Mouse (Mus musculus): ENCODE measurements at regions not wholly inside any gene's neighbourhood (a gene's known extent, or its start where the extent isn't known, plus 50 kb on each side); places are given as distances from the start of the nearest gene placed in this dataset.

DNA sequence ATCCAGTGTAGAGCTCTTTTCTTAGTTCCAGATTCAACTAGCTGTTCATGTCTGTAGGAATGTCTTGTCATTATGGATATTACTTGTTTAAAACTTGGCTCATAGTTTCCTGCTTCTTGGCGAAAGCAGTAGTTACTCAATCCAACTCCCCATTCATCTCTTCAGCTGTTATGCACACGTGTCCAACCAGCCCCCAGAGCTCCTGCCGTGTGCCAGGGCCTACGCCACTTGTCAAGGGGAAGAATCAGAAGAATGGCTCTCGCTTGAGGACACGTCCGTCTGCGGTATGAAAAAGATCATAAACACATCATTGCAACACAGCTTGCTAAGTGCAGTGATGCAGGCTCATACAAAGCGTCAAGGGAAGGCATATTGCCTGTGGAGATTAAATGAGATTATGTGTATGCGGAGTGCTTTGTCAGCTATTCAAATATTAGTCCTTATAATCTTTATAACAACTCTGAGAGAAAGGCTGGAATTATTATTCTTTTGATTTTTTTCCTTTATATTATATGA, 223.0 kb upstream of the Chd6 start:
- Histone ChIP-seq H3K4me1 (ENCODE audit: control insufficient read depth, insufficient read depth, low read length) (0 out of 2 replicates have a peak, but pooled peaks cover 2% of the 10 kb centered on the region), H3K36me3 (ENCODE audit: control insufficient read depth, insufficient read depth, low read length) (no peaks in the 10 kb centered on the region), H3K4me2 (ENCODE audit: low read depth, low read length) (no peak overlapping the region), H3K4me3 (replicated peaks; ENCODE audit: low read length) (no peak overlapping the region), H3K9me3 (replicated peaks; ENCODE audit: control insufficient read depth, low read length) (no peaks in the 10 kb centered on the region), H3K27me3 (ENCODE audit: control insufficient read depth, insufficient read depth, low read length) (no peaks in the 10 kb centered on the region), H3K27ac (ENCODE audit: low read length) (no peak overlapping the region), H3K9ac (ENCODE audit: low read length) (no peak overlapping the region)
- WGBS: 65% methylated on average over 10 of the region's 10 CpGs
- 0 out of 2 replicates have a peak, but pooled peaks have one; percentile 37 for ATAC-seq (ENCODE audit: insufficient read depth, low FRiP score)

DNA sequence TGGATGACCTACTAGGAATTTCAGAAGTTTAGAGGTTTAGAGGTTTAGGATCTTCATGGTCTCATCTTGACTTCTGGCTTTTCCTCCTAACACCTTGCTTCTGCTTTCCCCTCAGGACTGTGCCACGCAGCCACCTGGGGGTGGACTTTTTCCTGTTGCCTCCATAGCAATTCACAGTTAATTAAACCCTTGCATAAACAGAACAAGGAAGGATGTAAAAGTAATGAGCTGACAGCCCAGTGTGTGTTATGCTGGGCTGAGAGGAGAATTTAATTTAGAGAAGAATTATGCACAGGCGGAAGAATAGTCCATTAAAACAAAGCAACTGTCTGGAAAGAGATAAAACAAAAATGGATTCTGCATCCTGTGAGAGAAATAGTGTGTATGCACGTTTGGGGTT, 193.9 kb upstream of the Chd6 start:
- no peak overlapping the region for H3K9ac ChIP-seq (ENCODE audit: low read length)
- H3K36me3 ChIP-seq (ENCODE audit: control insufficient read depth, insufficient read depth, low read length): no peaks in the 10 kb centered on the region
- no peak overlapping the region for H3K4me3 ChIP-seq (replicated peaks; ENCODE audit: low read length)
- H3K4me2 ChIP-seq (ENCODE audit: low read depth, low read length): no peak overlapping the region
- no peak overlapping the region for H3K27ac ChIP-seq (ENCODE audit: low read length)
- WGBS: 62% methylated on average over 3 of the region's 3 CpGs
- no peaks in the 10 kb centered on the region for H3K4me1 ChIP-seq (ENCODE audit: control insufficient read depth, insufficient read depth, low read length)
- no peaks in the 10 kb centered on the region for H3K27me3 ChIP-seq (ENCODE audit: control insufficient read depth, insufficient read depth, low read length)
- H3K9me3 ChIP-seq (replicated peaks; ENCODE audit: control insufficient read depth, low read length): no peaks in the 10 kb centered on the region
- no peak for ATAC-seq (ENCODE audit: insufficient read depth, low FRiP score)

DNA sequence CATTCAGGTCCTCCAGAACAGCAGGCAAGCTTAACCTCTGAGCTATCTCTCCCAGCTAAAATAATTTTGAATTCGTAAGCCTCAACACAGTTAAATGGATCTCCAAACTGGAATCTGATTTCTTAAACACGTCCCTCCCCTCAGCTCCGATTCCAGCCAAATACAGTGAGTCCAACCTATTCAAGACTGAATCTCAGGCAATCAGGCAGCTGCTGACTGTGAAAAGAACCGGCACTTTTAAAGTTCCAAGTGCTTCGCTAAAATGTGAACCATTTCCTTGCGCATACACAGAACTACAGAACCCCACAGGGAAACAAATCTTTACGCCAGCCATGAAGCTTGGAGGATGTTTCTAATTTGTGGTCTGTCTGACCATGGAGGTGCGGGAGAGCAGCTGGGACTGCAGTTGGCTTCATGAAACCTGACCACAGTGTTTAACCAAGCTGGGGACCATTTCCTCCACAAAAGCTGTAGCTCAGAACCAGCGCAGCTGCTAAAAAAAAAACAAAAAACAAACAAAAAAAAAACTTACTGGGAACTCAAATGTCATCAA, 160.1 kb upstream of the Chd6 start:
- H3K4me3 ChIP-seq (replicated peaks; ENCODE audit: low read length): no peak overlapping the region
- H3K36me3 ChIP-seq (ENCODE audit: control insufficient read depth, insufficient read depth, low read length): no peaks in the 10 kb centered on the region
- H3K27ac ChIP-seq (ENCODE audit: low read length): no peak overlapping the region
- WGBS: 56% methylated on average over 9 of the region's 9 CpGs
- no peak overlapping the region for H3K4me2 ChIP-seq (ENCODE audit: low read depth, low read length)
- H3K4me1 ChIP-seq (ENCODE audit: control insufficient read depth, insufficient read depth, low read length): no peaks in the 10 kb centered on the region
- no peaks in the 10 kb centered on the region for H3K9me3 ChIP-seq (replicated peaks; ENCODE audit: control insufficient read depth, low read length)
- no peak overlapping the region for H3K9ac ChIP-seq (ENCODE audit: low read length)
- H3K27me3 ChIP-seq (ENCODE audit: control insufficient read depth, insufficient read depth, low read length): no peaks in the 10 kb centered on the region
- ATAC-seq (ENCODE audit: insufficient read depth, low FRiP score): no peak

DNA sequence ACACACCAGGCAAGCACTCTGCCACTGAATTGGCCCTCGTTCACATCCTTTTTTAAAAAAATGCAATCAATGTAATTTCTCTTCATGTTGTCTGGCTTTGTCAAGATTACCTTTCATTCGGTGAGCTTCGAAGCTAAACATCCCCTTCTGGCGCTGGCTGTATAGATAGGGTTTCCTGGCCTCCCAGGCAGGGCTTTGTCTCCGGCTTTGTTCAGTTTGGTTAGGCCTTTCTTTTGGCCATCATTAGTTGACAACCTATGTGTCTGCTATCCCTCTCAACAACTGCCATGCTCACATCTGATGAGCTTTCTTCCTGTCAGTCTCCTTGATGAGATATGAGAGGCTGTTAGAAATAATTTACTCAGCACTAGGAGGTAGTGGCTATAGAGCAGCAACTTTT, 157.6 kb upstream of the Chd6 start:
- no peaks in the 10 kb centered on the region for H3K9me3 ChIP-seq (replicated peaks; ENCODE audit: control insufficient read depth, low read length)
- H3K9ac ChIP-seq (ENCODE audit: low read length): no peak overlapping the region
- no peak overlapping the region for H3K27ac ChIP-seq (ENCODE audit: low read length)
- H3K4me2 ChIP-seq (ENCODE audit: low read depth, low read length): no peak overlapping the region
- H3K4me3 ChIP-seq (replicated peaks; ENCODE audit: low read length): no peak overlapping the region
- whole genome bisulfite sequencing: 37% methylated on average over 5 of the region's 5 CpGs
- H3K27me3 ChIP-seq (ENCODE audit: control insufficient read depth, insufficient read depth, low read length): no peaks in the 10 kb centered on the region
- no peak for ATAC-seq (ENCODE audit: insufficient read depth, low FRiP score)
- no peaks in the 10 kb centered on the region for H3K36me3 ChIP-seq (ENCODE audit: control insufficient read depth, insufficient read depth, low read length)
- H3K4me1 ChIP-seq (ENCODE audit: control insufficient read depth, insufficient read depth, low read length): no peaks in the 10 kb centered on the region

DNA sequence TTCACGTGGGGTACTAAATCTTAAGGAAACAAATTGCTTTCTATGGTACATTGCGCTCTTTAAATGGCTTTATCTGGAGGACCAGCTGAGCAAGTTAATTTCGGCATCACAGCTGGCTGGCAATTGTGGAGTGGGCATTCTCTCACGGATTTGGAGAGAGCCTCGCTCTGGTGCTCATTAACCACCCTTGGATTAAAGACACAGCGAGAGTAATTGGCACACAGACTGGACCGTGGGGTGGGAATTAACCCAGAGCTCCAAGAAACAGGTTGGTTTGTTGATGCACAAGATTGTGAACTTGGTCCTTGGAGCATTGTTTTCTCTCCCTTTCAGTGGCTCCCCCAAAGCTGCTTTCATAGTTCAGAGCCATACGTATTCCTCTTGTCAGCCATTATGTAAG, 156.3 kb upstream of the Chd6 start:
- no peak overlapping the region for H3K4me3 ChIP-seq (replicated peaks; ENCODE audit: low read length)
- no peaks in the 10 kb centered on the region for H3K4me1 ChIP-seq (ENCODE audit: control insufficient read depth, insufficient read depth, low read length)
- no peak overlapping the region for H3K9ac ChIP-seq (ENCODE audit: low read length)
- no peaks in the 10 kb centered on the region for H3K27me3 ChIP-seq (ENCODE audit: control insufficient read depth, insufficient read depth, low read length)
- no peaks in the 10 kb centered on the region for H3K36me3 ChIP-seq (ENCODE audit: control insufficient read depth, insufficient read depth, low read length)
- H3K27ac ChIP-seq (ENCODE audit: low read length): no peak overlapping the region
- no peak overlapping the region for H3K4me2 ChIP-seq (ENCODE audit: low read depth, low read length)
- H3K9me3 ChIP-seq (replicated peaks; ENCODE audit: control insufficient read depth, low read length): no peaks in the 10 kb centered on the region
- WGBS: 75% methylated on average over 8 of the region's 8 CpGs
- no peak for ATAC-seq (ENCODE audit: insufficient read depth, low FRiP score)

DNA sequence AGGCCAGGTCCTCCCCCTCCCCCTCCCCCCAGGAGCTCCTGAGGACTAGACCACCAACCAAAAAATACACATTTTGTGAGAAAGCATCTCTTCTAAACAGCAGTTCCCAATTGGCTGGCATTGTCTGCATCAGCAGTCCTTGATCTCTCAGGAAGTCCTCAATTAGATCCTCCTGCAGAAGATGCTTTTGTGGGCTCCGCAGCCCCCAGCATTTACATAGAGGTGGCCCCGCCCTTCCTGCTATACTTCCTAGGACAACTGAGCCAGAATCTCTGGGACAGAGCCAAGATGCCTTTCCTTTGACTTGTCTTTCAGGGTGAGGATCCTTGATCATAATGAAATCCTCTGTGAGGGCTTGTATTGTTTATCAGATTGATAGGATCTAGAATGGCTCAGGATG, 143.9 kb upstream of the Chd6 start:
- Histone ChIP-seq H3K36me3 (ENCODE audit: control insufficient read depth, insufficient read depth, low read length) (no peaks in the 10 kb centered on the region), H3K9ac (ENCODE audit: low read length) (no peak overlapping the region), H3K27me3 (ENCODE audit: control insufficient read depth, insufficient read depth, low read length) (no peaks in the 10 kb centered on the region), H3K27ac (ENCODE audit: low read length) (no peak overlapping the region), H3K4me2 (ENCODE audit: low read depth, low read length) (no peak overlapping the region), H3K4me1 (ENCODE audit: control insufficient read depth, insufficient read depth, low read length) (no peaks in the 10 kb centered on the region), H3K9me3 (replicated peaks; ENCODE audit: control insufficient read depth, low read length) (no peaks in the 10 kb centered on the region), H3K4me3 (replicated peaks; ENCODE audit: low read length) (no peak overlapping the region)
- no peak for ATAC-seq (ENCODE audit: insufficient read depth, low FRiP score)
- 85% methylated on average over 2 of the region's 2 CpGs for WGBS

DNA sequence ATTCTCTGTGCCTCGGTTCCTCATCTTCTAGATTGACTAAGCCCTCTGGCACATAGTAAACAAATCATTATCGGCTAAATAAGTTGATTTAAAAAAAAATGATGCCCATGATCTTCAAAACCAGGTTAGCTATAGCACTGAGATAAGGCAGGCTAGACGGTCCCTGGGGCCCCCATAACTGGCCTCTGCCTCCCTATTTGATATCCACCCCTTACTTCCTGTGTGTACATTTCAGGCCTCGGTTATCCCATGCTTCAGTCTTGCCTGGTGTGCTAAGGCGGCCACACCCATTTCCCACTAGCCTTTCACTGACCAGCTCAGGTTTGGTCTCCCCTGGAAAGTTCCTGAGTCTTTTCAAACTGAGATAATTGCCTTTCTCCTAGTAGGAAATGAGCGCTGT, 132.8 kb upstream of the Chd6 start:
- H3K36me3 ChIP-seq (ENCODE audit: control insufficient read depth, insufficient read depth, low read length): no peaks in the 10 kb centered on the region
- no peaks in the 10 kb centered on the region for H3K4me1 ChIP-seq (ENCODE audit: control insufficient read depth, insufficient read depth, low read length)
- 50% methylated on average over 6 of the region's 6 CpGs for WGBS
- H3K9me3 ChIP-seq (replicated peaks; ENCODE audit: control insufficient read depth, low read length): no peaks in the 10 kb centered on the region
- no peak overlapping the region for H3K27ac ChIP-seq (ENCODE audit: low read length)
- H3K4me2 ChIP-seq (ENCODE audit: low read depth, low read length): no peak overlapping the region
- H3K9ac ChIP-seq (ENCODE audit: low read length): no peak overlapping the region
- ATAC-seq (ENCODE audit: insufficient read depth, low FRiP score): peak; percentile 58; the same call in 1 of the 2 replicates
- no peaks in the 10 kb centered on the region for H3K27me3 ChIP-seq (ENCODE audit: control insufficient read depth, insufficient read depth, low read length)
- H3K4me3 ChIP-seq (replicated peaks; ENCODE audit: low read length): no peak overlapping the region

DNA sequence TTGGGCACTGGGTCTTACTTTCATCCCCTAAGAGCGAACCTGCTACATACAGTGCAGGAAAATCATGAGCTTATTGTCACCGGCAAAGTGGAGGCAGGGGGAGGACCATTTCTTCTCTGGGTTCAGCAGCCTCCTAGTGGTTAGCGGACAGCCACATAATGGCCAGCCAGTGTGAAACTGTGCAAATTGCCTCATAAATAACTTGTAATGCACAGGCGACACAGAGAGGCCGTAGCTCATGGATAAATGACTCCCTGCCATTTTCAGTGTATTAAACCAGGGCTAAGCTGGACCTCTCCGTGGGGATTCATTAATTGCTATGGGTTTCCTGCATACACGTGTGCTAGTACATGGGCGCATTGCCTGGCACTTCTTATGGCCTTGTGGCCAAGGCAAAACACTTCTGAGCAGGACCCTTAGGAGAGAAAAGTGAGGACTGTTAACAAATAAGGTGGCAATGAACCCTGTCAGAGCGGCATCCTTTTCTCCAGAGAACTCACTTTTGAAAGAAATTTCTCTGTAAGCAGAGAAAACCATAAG, 128.5 kb upstream of the Chd6 start:
- Histone ChIP-seq H3K36me3 (ENCODE audit: control insufficient read depth, insufficient read depth, low read length) (no peaks in the 10 kb centered on the region), H3K9ac (ENCODE audit: low read length) (no peak overlapping the region), H3K9me3 (replicated peaks; ENCODE audit: control insufficient read depth, low read length) (no peaks in the 10 kb centered on the region), H3K27me3 (ENCODE audit: control insufficient read depth, insufficient read depth, low read length) (no peaks in the 10 kb centered on the region), H3K4me2 (ENCODE audit: low read depth, low read length) (no peak overlapping the region), H3K4me1 (ENCODE audit: control insufficient read depth, insufficient read depth, low read length) (no peaks in the 10 kb centered on the region), H3K4me3 (replicated peaks; ENCODE audit: low read length) (no peak overlapping the region), H3K27ac (ENCODE audit: low read length) (no peak overlapping the region)
- 74% methylated on average over 9 of the region's 9 CpGs for WGBS
- no peak for ATAC-seq (ENCODE audit: insufficient read depth, low FRiP score)

DNA sequence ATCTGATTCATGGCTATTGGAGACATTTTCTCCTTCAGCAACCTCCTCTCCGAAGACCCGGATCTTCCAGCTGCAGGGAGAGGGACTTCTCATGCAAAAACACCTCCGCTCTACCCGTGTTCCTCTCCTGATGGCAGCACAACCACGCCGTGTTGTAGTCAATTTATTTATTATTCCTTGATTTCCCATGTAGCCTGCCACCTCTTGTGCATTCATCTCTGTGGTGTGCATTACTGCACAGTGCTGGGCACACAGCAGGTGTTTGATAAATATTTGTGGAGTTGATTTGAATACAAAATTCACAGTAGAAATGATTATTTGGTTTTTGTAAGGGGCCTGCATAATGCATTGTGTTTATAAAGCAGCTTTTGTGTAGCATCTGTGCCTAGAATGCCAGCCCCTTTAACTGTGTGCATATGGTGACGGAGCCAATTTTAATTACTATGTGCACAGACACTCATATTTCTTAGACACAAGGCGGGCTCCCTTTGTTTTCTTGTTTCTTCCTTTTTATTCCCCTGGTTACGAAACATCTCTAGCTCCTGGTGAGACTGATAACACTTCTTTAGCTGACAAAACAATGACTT, 124.4 kb upstream of the Chd6 start:
- no peak for ATAC-seq (ENCODE audit: insufficient read depth, low FRiP score)

More for the DNA sequence above, 124.4 kb upstream of the Chd6 start:
- no peaks in the 10 kb centered on the region for H3K4me1 ChIP-seq (ENCODE audit: control insufficient read depth, insufficient read depth, low read length)
- no peaks in the 10 kb centered on the region for H3K36me3 ChIP-seq (ENCODE audit: control insufficient read depth, insufficient read depth, low read length)
- no peak overlapping the region for H3K4me3 ChIP-seq (replicated peaks; ENCODE audit: low read length)
- no peak overlapping the region for H3K27ac ChIP-seq (ENCODE audit: low read length)
- H3K9ac ChIP-seq (ENCODE audit: low read length): no peak overlapping the region
- H3K27me3 ChIP-seq (ENCODE audit: control insufficient read depth, insufficient read depth, low read length): no peaks in the 10 kb centered on the region
- no peaks in the 10 kb centered on the region for H3K9me3 ChIP-seq (replicated peaks; ENCODE audit: control insufficient read depth, low read length)
- 83% methylated on average over 9 of the region's 9 CpGs for WGBS
- no peak overlapping the region for H3K4me2 ChIP-seq (ENCODE audit: low read depth, low read length)
